Mouse (Mus musculus) heart, embryonic 11.5 days (tissue): ENCODE measurements around the gene Rad51b. TPM values are rescaled to one million over a fixed set of nuclear protein-coding genes. Genes with fewer than 3 reads are reported as not detected.

Source experiments
- ATAC-seq: fragments of 200-750 bp; cut with Nextera tagmentation; replicated peaks from 2 replicates; pipeline ENCODE4 v1.8.0; 2017; ENCODE audit warnings: moderate library complexity; ENCODE audit not compliant: insufficient number of reproducible peaks, low FRiP score, low TSS enrichment
- H3K27ac ChIP-seq: fragments of 300-500 bp; sonication (generic); 2 replicates; pipeline ENCODE4 v1.5.1; 2014; ENCODE audit warnings: mild to moderate bottlenecking, low read depth, low read length
- H3K27me3 ChIP-seq: fragments of 300-500 bp; sonication (generic); 2 replicates; pipeline ENCODE4 v1.6.1; 2014; ENCODE audit warnings: mild to moderate bottlenecking, low read length, mixed read lengths; ENCODE audit not compliant: control insufficient read depth, insufficient read depth
- H3K36me3 ChIP-seq: fragments of 300-500 bp; sonication (generic); 2 replicates; pipeline ENCODE4 v1.6.1; 2014; ENCODE audit warnings: mild to moderate bottlenecking, low read length, moderate library complexity, mixed read lengths; ENCODE audit not compliant: control insufficient read depth, insufficient read depth
- H3K4me1 ChIP-seq: fragments of 300-500 bp; sonication (generic); 2 replicates; pipeline ENCODE4 v1.6.1; 2014; ENCODE audit warnings: low read length; ENCODE audit not compliant: control insufficient read depth, insufficient read depth
- H3K4me2 ChIP-seq: fragments of 300-500 bp; sonication (generic); 2 replicates; pipeline ENCODE4 v1.6.1; 2014; ENCODE audit warnings: mild to moderate bottlenecking, moderate library complexity
- H3K4me3 ChIP-seq: fragments of 300-500 bp; sonication (generic); 2 replicates; pipeline ENCODE4 v1.5.1; 2014; ENCODE audit warnings: low read depth, low read length
- H3K9ac ChIP-seq: fragments of 300-500 bp; sonication (generic); 2 replicates; pipeline ENCODE4 v1.6.1; 2014; ENCODE audit warnings: mild to moderate bottlenecking, low read depth, low read length, moderate library complexity
- H3K9me3 ChIP-seq: fragments of 300-500 bp; sonication (generic); replicated peaks from 2 replicates; pipeline ENCODE4 v1.6.1; 2016; ENCODE audit warnings: low read length; ENCODE audit not compliant: control insufficient read depth
- WGBS: fragments of 180-500 bp; shearing (Covaris S2); extraction: QIAGEN DNeasy Blood & Tissue Kit; methylation state at CpG from one replicate; pipeline ENCODE4 v1.1.7; 2014; ENCODE audit not compliant: insufficient replicate concordance; 5-methylcytosine and 5-hydroxymethylcytosine counted together
- polyA plus RNA-seq: library from polyadenylated mRNA; unstranded; fragments of >200 nt; fragmentation: Nextera tagmentation; extraction: Ambion mirVana; gene quantifications from 2 replicates; pipeline ENCODE4 v1.2.1, GENCODE M21; 2014

The Rad51b gene
- polyA plus RNA-seq, 1 experiment from 2014 or later, result 6.4 TPM

DNA sequence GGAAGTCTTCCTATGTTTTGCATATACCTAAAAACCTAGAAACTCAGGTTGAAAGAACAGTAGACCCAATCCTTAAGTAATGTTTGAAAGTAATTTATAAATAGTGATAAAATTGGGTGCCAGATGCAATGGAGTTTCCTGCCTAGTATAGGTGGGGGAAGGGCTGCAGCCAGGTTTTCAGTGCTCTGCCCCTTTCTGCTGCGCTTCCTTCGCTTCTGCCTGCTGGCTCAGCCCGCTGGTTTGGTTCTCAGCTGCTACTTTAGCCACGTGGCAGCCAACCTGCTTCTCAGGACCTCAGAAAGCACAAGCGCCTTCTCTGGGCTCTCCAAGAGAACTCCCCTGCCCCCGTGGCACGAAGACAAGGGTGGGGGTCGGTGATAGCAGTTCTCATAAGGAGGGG lies 406.5 kb downstream of the Rad51b start:
- Histone ChIP-seq H3K9ac (no peak overlapping the region), H3K27ac (no peak overlapping the region)
- no peak for ATAC-seq

DNA sequence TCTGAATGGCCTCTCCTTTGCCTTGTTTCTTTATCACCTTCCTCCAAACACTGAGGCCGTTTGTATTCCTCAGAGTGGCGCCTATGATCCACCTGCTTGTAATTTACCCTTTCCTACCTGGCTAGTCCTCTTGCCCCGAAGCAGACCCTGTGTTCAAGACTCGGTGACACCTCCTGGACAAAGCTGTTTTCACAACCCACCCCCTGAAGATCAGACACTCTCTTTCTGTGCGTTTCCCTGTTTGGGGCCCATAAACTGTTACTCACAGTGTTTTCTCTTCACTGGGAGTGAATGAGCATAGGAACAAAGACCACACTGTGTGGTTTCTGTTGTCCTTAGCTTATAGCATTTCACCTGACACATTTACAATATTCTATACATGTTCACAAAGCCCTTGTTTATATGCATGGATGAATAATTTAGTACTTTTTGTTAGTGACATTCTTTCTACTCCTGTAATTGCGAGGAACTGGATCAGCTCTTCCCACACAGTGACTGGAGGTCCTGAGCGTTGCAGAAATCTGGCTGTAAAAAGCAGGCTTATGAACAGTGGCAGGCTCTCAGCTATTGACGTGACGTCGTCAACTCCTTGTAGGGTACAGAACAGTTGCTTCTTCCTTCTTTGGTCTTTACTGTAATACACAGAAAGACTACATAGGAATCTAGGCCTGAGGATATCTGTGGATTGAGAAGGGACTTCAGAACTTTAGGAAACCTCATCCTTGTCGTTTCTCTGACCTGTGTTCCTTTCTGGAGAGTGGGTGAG lies 408.6 kb downstream of the Rad51b start:
- Histone ChIP-seq H3K36me3 (no peaks in the 10 kb centered on the region), H3K9ac (no peak overlapping the region), H3K27ac (no peak overlapping the region), H3K4me1 (peaks cover 12% of the 10 kb centered on the region), H3K9me3 (no peaks in the 10 kb centered on the region), H3K27me3 (no peaks in the 10 kb centered on the region), H3K4me3 (no peak overlapping the region), H3K4me2 (no peak overlapping the region)
- 56% methylated on average over 11 of the region's 11 CpGs for WGBS
- no peak for ATAC-seq

More for the DNA sequence above, 406.5 kb downstream of the Rad51b start:
- Histone ChIP-seq H3K27me3 (no peaks in the 10 kb centered on the region), H3K36me3 (no peaks in the 10 kb centered on the region), H3K4me2 (no peak overlapping the region), H3K4me3 (no peak overlapping the region), H3K9me3 (no peaks in the 10 kb centered on the region), H3K4me1 (peaks cover 7% of the 10 kb centered on the region; the same call in 1 of the 2 replicates)
- WGBS, result 32% methylated on average over 8 of the region's 8 CpGs

DNA sequence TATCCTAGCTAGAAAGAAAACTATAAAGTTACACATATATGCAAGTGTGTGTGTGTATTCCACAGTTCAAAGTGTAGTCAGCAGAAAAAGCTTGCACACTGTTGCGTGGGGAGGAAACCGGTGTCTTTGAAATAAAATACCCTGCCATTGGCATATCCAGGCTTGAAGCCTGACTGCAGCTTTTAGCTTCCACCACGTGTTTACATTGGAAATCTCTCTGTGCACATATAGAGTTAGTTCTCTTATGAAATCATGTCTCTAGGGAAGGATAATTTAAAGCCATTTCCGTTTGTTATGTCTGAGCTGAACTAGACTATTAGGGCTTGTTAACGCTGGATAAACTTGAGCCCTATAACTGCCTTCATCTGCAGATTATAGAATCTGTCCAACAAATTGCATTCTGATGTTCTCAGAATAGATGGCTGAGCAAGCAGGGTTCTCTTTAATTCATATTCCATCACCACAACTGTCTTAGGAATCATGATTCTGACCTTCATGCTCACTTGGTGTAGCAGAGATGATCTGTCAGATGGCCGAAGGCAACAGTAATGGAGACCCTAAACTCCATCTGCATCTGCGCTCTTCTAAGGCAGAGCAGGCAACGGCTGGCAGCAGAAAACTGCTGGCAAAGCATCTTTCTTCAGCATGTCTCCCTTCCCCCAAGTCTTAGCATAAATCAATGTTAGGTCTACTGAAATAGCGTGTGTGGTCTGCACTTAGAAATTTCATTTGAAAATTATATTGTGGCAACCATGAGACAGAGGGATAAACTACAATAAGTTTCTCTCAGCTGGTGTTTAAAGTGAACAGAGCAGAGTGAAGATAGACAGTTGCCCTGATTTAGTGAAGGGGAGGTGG lies 410.7 kb downstream of the Rad51b start:
- H3K4me1 ChIP-seq, result peaks cover 12% of the 10 kb centered on the region

DNA sequence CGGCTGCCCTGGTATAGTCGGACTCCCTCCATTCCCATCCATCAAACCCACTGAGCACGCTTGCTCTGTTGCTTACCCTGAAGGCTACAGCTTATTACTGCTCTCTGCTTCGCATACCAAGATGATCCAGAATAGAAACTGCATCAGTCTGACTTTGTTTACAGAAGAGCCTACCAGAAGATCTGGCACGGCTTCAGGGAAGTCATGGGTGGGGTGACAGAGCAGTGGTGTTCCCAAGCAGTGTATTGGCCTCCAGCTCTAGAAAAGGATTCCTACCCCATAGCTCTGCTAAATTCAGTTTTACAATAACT lies 411.3 kb downstream of the Rad51b start:
- 62% methylated on average over 5 of the region's 5 CpGs for WGBS
- H3K27me3 ChIP-seq, result no peaks in the 10 kb centered on the region
- no peak overlapping the region for H3K4me3 ChIP-seq
- H3K4me1 ChIP-seq, result peaks cover 12% of the 10 kb centered on the region
- ATAC-seq, result no peak
- no peaks in the 10 kb centered on the region for H3K9me3 ChIP-seq
- no peak overlapping the region; the same call in 1 of the 2 replicates for H3K27ac ChIP-seq
- no peak overlapping the region for H3K9ac ChIP-seq
- H3K36me3 ChIP-seq, result no peaks in the 10 kb centered on the region
- H3K4me2 ChIP-seq, result no peak overlapping the region

More for the DNA sequence above, 410.7 kb downstream of the Rad51b start:
- no peak overlapping the region for H3K4me3 ChIP-seq
- 68% methylated on average over 9 of the region's 9 CpGs for WGBS
- H3K27me3 ChIP-seq, result no peaks in the 10 kb centered on the region
- H3K27ac ChIP-seq, result no peak overlapping the region
- H3K9me3 ChIP-seq, result no peaks in the 10 kb centered on the region
- H3K36me3 ChIP-seq, result no peaks in the 10 kb centered on the region
- no peak overlapping the region for H3K9ac ChIP-seq
- H3K4me2 ChIP-seq, result no peak overlapping the region
- no peak for ATAC-seq

DNA sequence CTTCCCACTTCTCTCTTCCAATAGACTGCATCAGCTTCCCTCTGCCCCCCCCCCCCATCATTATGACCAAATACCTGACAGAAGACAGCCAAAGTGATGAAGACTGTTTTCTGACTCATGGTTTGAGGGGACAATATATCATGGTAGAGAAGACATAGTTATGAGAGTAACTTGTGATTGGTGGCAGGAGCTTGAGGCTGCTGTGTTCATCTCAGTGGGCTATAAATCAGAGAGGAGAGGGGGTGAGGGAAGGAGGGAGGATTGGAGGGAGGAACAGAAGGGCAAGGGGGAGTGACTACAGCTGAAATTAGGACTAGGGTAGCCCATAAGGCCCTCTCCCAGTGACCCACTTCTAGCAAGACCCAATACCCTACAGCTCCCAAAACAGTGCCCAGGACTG lies 416.2 kb downstream of the Rad51b start:
- Histone ChIP-seq H3K4me1 (peaks cover 5% of the 10 kb centered on the region), H3K9me3 (no peaks in the 10 kb centered on the region), H3K27ac (no peak overlapping the region), H3K9ac (no peak overlapping the region), H3K4me2 (no peak overlapping the region), H3K27me3 (no peaks in the 10 kb centered on the region), H3K36me3 (no peaks in the 10 kb centered on the region), H3K4me3 (no peak overlapping the region)
- no peak for ATAC-seq

DNA sequence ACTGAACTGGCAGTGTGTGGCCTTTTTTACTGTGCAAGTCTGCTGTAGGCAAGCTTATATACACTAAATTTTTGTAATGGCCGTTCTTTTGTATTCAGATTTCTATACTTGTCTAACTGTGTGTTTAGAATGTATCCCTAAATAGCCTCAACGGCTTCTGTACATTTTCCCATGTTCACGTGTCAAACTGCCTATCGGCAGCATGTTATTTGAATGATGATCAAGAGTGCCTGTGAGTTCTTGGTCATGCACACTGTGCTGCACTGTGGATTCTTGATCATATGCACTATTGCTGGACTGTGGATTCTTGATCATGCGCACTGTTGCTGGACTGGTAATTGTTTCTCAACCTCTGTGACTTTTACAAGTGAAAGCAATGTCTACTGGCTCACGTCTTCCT lies 417.4 kb downstream of the Rad51b start:
- 83% methylated on average over 6 of the region's 6 CpGs for WGBS
- no peak for ATAC-seq
- Histone ChIP-seq H3K9me3 (no peaks in the 10 kb centered on the region), H3K4me1 (peaks cover 7% of the 10 kb centered on the region), H3K4me3 (no peak overlapping the region), H3K9ac (no peak overlapping the region), H3K36me3 (no peaks in the 10 kb centered on the region), H3K27me3 (no peaks in the 10 kb centered on the region), H3K27ac (no peak overlapping the region), H3K4me2 (no peak overlapping the region)

DNA sequence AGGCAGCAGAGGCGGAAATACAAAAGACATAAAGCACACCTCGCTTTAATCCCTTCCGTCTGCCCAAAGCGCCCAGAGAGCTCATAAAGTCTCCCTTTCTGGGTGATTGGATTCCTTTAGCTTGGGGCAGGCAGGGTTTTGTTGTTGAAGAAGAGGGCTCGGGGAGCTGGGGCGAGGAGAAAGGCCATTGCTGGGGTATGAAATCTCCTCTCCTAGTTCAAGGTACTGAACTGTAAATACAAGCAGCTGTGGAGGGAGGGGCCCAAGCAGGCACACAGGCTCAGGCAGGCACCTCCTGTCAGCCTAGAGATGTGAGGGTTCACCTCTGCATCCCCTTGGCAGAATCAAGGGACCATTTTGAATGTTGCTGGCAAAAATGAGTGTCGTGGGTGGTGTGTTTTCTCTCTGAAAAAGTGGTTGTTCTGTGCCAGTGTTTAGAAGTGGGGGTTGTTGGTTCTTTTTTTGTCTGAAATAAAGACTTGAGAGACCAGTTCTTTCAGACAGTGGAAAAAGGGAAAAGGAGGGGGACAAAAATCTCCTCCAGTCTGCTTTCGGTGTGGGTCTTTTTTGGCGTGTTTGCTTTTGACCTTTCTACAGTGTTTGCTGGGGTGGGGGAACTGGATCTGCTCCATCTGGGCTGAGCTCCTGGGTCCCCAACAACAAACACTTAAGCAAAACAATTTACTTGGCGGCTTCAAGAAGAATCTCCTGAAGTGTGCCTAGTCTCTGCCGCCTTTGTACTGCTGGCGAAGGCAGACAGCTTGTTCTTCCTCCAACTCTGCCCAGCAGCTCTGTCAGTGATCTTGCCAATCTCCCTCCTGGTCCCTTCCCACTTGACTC lies 418.6 kb downstream of the Rad51b start:
- no peak overlapping the region for H3K4me2 ChIP-seq
- H3K27ac ChIP-seq, result no peak overlapping the region
- no peaks in the 10 kb centered on the region for H3K36me3 ChIP-seq
- H3K4me3 ChIP-seq, result no peak overlapping the region
- no peaks in the 10 kb centered on the region for H3K27me3 ChIP-seq
- 56% methylated on average over 12 of the region's 12 CpGs for WGBS
- no peak for ATAC-seq
- no peak overlapping the region for H3K9ac ChIP-seq
- H3K9me3 ChIP-seq, result no peaks in the 10 kb centered on the region
- peaks cover 11% of the 10 kb centered on the region for H3K4me1 ChIP-seq

DNA sequence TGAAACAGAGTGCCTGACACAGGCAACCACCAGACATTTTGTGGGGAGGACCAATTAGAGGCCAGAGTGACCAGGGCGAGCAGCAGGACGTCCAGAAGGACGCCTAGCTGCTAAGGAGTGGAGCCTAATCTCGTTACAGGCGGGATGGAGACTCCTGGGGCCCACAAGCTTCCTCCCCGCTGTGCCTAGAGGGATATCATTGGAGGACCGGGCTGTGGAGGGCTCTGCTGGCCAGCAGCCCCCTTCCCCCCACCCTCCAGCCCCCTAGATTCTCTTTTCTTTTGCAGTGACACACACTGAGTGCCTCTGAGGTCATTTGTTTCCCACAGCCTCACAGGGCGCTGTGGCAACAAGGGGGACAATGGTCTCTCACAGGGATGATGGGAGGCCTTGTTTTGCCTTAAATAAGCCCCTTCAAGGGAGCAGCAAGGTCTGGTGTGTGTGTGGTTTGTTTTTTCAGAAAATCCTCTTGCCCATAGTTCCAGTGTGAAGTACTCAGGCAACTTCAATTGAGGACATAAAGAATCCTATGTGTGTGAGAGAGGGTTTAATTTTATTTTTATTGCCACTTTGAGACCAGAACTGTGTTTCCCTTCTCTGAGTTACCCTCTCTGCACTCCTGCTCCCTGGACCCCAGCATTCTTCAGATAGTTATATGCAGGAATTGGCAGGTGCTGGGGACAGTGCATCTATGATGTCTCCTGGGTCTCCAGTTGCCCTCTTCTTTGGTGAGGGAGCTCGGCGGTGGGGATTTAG lies 422.2 kb downstream of the Rad51b start:
- peak overlapping the region; percentile 56; the same call in 1 of the 2 replicates for H3K9ac ChIP-seq
- peaks cover 11% of the 10 kb centered on the region for H3K4me1 ChIP-seq
- 26% methylated on average over 10 of the region's 10 CpGs for WGBS
- no peak overlapping the region for H3K4me2 ChIP-seq
- no peak for ATAC-seq
- no peaks in the 10 kb centered on the region for H3K27me3 ChIP-seq
- no peaks in the 10 kb centered on the region for H3K9me3 ChIP-seq
- peak overlapping the region; percentile 59 for H3K27ac ChIP-seq
- H3K36me3 ChIP-seq, result no peaks in the 10 kb centered on the region
- no peak overlapping the region for H3K4me3 ChIP-seq
